Mouse (Mus musculus): Measurements from ENCODE around the gene Gm45062.

Gene Gm45062

DNA sequence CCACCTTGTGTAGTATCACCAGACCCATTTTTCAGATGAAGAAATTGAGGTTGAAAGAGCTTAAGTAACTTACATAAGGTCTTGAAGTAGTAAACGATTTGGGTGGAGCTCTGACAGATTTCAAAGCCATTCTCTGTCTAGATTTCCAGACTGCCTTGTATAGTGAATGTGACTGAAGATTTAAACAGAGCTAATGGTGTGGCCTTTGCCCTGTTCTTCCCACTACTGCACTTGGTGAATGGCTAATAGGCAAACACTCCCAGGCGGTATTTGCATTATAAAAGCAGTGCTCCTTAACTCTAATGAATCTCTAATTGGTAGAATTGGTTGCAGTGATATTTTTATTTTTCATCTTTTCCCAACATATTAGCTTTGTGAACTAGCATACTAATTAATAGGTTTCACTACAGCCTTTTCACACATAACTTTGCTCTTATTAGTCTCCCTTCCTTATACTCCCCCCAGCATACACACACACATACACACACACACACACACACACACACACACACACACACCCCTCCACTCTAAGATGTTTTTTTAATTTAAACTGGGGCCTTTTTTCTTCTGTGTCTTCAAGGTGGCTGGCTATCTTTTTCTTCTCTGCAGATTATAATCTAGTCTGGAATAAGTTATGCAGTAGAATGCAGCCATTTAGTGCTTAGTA lies 109.1 kb downstream of the Gm45062 start:
- no peak for DNase-seq (ENCODE audit: low read depth)

DNA sequence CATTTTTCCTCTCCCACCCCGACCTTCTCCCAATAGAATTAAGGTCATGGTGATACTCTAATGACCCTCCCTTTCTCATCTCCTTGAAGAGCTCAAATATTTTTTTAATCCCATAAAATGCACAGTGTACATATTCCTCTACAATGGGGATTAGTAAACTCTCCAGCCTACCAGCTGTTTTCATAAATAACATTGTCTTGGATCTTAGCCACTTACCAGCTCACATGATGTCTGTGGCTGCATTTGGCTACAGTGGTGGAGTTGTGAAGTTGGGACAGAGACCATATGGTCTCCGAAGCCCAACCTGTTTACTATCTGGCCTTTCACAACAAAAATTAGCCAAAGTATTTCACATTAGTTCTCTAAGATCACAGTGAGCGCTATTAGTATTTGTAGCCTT lies 111.4 kb downstream of the Gm45062 start:
- no peak for DNase-seq (ENCODE audit: low read depth)

DNA sequence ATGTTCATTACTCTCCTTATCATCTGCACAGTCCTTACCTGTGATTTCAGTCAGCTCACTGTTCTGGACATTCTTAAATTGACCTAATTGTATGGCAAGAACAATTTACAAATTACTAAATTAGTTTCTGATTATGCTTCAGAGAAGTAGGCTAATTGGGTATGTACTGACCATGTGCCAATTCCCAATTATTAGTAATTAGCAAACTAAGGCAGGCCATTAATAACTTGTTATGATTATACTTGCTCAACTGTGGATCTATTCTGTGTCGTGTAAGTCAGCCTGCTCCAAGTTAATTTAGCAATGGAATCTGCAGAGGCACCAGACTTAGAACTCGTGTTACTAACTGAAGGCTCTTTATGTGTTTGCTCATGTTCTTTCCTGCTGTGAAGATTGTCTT lies 113.8 kb downstream of the Gm45062 start:
- DNase-seq (ENCODE audit: low read depth) = no peak

DNA sequence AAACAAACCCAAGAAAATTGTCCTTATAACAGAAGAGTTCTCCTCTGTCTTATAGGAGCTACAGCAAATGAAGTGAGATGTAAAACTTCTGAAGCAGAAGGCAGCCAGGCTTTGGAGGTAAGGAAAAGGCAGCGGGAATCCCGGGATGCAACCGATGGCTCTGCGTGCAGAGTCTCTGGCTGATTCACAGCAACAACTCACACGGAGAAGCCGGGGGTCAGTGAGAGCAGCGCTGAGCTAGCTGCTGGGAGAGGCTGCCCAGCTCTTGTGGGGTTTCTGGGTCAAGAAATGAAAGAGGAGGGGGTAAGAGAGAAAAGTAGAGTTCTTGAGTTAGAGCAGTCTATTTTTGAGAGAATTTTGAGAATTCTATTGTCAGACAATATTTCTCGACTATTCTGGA lies 114.6 kb downstream of the Gm45062 start:
- DNase-seq (ENCODE audit: low read depth) = no peak

DNA sequence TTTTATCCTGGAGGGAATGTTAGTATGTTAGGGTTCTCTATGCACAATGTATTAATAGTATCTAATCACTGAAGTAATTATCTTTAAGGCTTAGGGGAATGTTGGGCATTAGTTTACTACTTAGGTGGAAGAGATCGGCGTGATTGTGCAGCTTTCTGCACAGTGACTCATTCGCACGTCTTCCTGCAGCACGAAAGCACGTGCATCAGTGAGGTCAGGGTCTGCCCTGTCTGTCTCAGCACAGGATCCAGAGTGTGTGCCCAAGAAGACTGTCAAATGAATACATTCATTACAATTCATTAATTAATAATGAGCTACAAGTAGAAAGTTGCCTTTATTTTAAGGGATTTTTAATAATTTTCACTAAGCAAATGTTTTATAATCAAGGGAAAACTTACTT lies 115.0 kb downstream of the Gm45062 start:
- DNase-seq (ENCODE audit: low read depth) = peak; percentile 38

DNA sequence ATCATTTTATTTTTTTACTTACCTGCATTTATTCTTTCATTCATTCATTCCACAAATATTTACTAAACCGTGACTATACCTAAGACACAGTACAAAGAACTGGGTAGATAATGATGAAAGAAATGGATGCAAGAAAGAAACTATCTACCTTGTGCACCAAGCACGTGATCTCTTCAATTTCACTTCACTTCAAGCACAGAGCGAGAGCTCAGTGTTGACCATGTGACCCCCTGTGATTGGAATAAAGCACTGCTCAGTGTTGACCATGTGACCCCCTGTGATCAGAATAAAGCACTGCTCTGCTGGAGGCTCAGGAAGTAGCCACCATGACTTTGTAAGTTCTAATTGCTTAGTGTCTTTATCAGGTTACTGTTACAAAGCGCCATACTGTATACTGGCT lies 115.5 kb downstream of the Gm45062 start:
- no peak for DNase-seq (ENCODE audit: low read depth)

DNA sequence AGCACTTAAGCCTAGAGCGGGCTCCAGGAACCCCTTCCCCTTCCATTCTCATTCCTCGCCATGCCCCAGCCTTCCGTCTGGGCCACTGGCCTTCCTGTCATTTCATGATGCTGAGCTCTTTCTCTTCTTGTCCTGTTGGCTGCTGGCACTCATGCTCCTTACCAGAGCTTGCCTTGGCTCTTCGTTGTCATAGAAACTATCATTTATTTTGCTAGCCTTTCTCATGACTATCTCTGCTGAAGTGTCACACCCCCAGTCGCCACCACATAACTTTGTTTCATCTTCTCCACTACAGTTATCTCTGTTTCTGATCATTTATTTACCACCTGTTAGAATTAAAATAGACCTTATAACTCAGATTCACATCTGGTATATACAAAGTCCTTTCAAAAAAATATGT lies 117.1 kb downstream of the Gm45062 start:
- no peak for DNase-seq (ENCODE audit: low read depth)

DNA sequence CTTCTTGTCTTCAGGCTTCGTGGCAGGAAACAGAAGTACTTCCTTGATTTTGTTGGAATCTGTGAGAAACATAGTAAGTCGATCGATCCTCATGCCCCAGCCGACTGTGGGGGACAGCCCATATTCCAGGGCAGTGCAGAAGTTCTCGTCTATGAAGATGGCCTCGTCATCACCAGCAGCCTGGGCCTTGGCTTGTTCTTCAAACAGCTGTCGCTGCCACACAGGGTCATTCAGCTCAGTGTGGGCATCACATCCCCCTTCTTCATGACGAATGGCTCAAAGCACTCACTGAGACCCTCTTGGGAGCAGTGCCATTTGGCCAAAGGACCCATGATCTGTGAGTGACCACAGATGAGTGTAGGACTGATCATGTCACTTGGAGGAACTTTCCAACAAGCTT lies 118.4 kb downstream of the Gm45062 start:
- no peak for DNase-seq (ENCODE audit: low read depth)

DNA sequence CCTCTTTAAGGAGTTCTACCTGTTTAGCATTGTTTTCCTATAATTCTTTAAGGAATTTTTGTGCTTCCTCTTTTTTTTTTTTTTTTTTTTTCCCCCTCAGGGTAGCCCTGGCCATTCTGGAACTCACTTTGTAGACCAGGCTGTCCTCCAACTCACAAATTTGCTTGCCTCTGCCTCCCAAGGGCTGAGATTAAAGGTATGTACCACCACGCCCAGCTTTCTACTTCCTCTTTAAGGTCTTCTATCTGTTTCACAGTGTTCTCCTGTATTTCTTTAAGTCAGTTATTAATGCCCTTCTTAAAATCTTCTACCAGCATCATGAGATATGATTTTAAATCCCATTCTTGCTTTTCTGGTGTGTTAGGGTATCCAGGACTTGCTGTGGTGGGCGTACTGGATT lies 130.1 kb downstream of the Gm45062 start:
- no peak for DNase-seq (ENCODE audit: low read depth)

DNA sequence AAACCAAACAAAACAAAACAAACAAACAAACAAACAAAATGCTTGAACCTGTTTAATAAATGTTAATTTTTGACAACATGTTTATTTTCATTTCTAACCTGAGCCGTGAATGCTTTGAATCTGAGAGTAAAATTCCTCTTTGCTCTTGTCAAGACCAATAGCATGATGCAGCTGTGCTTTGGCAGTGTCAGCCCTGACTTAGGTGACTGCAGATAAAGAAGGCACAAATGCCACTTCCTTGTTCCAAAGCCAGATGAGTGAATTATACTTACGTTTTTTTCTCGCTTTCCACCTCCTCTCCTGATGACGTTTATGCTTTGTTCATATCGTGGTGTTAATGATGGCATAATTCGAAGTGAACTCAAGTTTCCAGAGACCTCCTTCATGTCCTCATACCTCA lies 131.0 kb downstream of the Gm45062 start:
- DNase-seq (ENCODE audit: low read depth) = no peak

DNA sequence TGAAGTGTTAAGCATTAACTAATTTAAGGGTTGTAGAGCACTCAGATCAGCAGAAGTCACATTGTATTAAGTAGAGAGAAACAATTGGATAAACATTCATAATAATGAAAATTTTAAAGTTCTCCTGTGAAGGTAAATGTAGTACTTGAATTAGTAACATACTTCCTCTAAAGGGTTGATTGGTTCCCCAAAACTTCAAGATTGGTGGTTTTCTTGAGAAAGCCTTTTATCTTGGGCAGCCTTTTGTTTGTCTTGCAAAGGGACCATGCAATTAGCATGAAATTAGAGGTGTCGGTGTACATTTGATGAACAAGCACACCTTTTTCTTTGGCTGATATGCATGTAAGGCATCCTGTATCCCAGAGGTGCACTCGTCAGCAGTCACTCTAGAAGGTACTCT lies 131.7 kb downstream of the Gm45062 start:
- DNase-seq (ENCODE audit: low read depth) = no peak

DNA sequence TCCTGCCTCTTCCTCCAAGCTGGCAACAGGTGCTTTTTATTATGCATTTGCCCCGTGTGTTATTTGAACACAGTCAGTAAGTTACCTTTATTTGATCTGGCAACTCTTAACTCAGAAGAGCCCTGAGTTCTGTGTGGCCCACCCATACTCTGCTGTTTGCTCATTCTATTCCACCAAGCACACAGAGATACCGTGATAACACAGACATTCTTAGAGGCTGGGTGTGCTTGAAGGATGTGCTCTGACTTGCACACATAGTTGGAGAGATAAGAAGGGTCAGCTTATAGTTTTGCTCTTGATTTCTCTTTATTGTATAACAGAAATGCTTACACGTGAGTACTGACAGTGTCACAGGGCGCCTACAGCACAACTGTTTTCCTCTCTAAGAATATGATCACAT lies 133.8 kb downstream of the Gm45062 start:
- no peak for DNase-seq (ENCODE audit: low read depth)

DNA sequence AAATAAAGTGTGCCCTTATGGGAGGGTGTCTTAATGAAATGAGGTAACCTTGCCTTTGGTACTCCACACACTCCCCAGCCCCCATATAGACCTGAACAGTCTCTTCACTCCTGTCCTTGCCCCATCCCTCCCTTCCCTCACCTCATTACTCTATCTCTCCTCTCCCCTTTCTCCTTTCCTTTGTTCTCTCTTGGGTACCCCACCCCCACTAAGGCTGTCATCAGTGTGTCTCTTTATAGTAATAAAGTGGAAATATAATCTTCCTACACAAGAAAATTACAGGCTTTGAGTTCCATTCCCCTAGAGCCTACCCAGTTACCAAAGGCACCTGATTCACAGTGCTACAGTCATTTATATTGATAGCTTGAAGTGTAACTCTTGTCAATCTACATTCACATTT lies 134.8 kb downstream of the Gm45062 start:
- no peak for DNase-seq (ENCODE audit: low read depth)

DNA sequence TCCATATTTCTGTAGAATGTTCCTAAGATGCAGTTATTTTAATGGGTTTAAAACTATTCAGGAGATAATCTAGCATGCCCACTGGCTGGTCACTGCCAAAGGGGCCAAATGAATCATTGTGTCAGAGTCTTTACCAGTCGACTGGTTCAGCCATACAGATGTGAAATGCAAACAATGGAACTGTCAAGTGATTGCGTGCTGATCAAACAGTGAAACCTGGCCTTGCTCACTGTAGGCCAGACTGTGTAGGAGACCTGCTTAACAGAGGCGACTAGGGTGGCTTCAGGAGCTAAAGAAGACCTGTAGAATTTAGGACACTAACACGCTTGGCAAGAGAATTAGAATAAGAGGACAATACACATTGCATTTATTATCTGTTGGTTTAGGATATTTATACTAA lies 135.8 kb downstream of the Gm45062 start:
- DNase-seq (ENCODE audit: low read depth) = no peak

DNA sequence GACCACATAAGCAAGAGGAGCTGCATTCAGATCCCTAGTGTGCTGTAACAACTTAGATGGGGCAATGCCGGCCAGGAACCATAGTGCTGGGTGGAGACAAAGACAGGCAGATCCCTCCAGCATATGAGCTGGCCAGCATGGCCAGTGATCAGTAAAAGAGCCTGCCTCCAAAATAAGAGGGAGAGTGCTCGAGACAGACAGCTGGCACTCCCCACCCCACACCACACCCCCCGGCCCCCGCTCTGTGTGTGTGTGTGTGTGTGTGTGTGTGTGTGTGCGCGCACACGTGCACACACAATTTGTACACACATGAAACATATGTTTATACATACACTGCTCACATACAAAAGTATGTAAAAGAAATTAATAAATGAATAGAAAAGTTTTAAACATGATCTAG lies 138.0 kb downstream of the Gm45062 start:
- DNase-seq (ENCODE audit: low read depth) = no peak

DNA sequence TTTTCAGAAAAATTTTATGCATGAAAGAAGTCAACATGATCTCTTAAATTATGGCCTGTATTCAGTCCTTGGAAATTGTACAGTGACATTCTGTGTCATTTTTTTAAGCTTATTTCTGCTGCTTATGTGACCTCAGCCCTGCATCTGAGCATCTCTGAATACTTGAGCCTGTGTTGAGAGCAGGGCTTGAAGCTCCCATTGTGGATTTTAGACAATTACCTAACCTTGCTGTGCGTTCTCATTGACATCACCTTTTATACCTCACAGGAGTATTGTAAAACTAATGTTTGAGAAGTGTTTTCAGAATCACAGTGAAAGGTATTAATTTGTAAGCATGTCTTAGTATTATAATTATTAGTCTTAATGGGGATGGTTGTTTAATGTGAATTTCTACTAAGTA lies 140.5 kb downstream of the Gm45062 start:
- no peak for DNase-seq (ENCODE audit: low read depth)

DNA sequence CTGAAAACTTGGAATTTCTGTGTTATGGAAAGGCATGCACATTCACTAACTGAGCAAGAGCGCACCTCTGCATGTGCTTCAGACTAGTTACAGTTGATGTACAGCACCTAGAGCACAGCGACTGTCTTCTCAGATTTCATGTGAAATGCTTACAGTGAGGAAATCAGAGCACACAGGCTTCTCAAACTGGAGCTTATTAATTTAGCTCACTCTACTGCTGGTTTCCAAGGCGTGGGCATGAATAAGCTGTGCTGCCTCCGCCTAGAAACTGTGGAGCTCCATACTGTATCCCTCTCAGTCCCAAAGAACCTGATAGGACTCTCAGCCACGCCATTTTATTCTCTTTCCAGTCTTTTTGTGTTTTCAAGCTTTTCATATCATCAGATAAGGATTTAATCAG lies 143.9 kb downstream of the Gm45062 start:
- DNase-seq (ENCODE audit: low read depth) = no peak

DNA sequence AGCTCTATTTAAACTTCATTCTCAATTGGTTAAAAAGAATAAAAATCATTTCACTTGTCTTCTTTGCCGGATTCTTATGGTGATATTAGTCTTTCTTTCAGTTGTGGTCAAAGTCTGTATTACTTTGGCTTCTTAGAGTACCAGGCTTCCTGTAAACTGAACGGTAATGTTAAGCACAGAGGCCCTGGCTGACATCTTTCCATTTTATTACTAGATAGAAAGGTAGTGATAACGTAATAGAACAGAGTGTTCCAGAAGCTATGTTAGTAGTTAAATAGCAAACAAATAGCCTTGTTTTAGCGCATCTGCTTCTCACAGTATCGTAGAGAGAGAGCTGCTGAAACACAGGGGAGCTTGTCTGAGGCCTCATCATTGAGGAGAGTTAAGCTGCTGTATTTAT lies 146.6 kb downstream of the Gm45062 start:
- no peak for DNase-seq (ENCODE audit: low read depth)

DNA sequence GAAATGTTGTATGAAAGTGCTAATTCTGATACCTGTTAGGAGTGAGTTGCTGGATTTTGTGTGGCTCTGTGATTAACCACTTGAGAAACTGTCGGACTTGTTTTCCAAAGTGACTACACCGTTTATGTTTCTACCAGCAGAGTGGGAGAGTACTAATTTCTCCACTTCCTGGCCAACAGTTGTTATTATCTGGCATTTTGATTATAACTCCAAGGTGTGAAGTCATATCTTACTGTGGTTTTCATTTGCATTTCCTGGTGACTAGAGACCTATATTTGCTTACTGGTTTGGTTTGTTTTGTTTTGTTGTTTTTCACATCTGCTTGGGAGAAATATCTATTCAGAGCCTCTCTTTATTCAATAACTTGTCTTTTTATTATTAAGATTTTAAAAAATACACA lies 149.1 kb downstream of the Gm45062 start:
- no peak for DNase-seq (ENCODE audit: low read depth)

DNA sequence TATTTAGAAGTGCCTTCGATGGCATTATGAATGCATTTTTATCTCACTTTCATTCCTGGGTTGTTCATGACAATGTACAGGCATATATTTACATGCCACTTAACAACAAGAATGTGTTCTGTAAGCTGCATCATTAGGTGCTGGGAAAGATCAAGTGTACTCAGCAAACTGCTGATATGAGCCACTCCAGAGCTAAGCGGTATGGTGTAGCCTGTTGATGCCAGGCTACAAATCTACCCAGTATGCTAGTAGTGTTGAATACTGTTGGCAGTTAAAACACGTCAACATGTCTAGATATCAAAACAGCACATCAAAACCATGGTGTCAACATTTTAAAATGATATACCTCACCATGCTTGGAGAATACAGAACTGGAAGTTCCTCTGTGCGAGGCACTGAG lies 150.6 kb downstream of the Gm45062 start:
- no peak for DNase-seq (ENCODE audit: low read depth)

DNA sequence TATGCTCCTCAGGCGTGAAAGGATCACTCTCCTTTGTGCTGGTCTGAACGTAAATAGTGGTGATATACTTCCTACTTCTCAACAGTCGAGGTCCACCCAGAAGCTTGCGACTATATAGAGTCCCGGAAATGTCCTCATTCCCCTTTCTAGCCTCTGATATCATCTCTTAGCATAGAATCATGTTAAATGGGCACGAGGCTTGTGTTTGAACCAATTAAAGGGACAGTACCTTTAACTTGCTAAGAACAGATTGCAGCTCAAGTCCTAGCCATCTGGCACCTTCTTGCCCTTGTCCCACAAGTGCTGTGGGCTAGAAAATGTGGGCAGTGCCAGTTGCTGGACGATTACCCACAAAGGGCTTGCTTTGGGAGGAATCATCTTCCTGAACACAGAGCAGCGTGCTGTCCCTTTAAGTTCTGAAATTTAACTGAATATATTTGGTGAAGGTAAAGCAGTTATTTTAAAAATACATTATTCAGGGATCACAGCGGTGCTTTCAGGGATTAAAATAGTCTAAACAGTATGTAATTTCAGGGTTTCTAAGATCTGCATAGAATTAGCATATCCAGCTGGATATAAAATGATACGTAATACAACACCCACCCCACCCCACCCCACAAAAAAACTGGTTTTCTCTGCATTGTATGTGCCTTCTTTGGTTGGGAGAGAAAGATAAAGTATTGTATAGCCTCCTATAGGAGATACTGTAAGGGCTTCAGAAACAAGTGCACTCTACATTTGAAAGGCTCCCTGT lies 153.8 kb downstream of the Gm45062 start:
- no peak for DNase-seq (ENCODE audit: low read depth)

DNA sequence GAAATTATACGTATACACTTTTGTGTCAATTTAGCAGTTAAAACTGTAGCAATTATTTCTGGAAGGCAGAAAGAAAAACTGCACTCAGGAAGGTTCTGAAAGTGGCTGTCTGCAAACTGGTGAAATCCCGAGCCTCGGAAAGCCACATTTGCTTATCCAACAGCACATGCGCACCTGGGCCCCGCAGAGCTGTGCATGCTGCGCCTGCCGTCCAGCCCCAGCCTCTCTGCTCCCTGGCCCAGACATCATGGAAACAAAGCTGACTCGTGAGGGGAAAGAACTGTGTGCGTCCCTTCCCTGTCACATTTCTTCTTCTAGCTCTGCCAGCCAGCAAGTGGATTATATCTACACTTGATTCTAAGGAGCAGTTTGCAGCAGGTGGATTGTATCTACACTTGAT lies 154.8 kb downstream of the Gm45062 start:
- DNase-seq (ENCODE audit: low read depth) = no peak

DNA sequence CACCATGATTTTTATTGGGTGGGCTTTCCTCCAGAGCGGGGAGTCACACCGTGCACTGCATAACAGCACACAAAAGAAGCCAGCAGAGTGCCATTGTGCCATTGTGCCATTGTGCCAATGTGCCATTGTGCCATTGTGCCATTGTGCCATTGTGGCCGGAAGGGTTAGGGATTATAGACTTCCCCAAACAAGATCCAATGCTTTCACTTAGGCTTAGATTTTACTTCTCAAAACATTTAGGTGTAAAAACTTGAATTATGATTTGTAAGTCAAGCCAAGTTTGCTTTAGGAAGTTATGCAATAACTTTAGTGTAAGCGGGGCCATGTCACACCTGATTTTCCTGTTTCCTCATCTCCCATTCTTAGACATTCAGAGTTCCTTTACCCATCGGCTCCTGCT lies 156.6 kb downstream of the Gm45062 start:
- no peak for DNase-seq (ENCODE audit: low read depth)
